Mouse (Mus musculus) hindbrain, embryonic 14.5 days (tissue): ENCODE data around the gene Arid3a. TPM values are rescaled to one million over a fixed set of nuclear protein-coding genes. Genes with fewer than 3 reads are reported as not detected.
"Not testable (repeated sequence)": the region's sequence is repeated elsewhere in the genome, so short reads cannot be mapped to it uniquely, and the experiment has no call there.

Source experiments
- ATAC-seq: fragments of 200-750 bp; cut with Nextera tagmentation; 2 replicates; pipeline ENCODE4 v1.8.0; 2017; ENCODE audit warnings: moderate number of reproducible peaks, mild to moderate bottlenecking, moderate TSS enrichment, moderate library complexity; ENCODE audit not compliant: low FRiP score
- DNase-seq: peaks from one replicate; pipeline ENCODE4 v3.0.0-alpha.2; 2015; ENCODE audit warnings: low spot score
- H3K27ac ChIP-seq: fragments of 300-500 bp; sonication (generic); 2 replicates; pipeline ENCODE4 v1.5.1; 2014; ENCODE audit warnings: mild to moderate bottlenecking, moderate library complexity
- H3K27me3 ChIP-seq: fragments of 300-500 bp; sonication (generic); 2 replicates; pipeline ENCODE4 v1.6.1; 2014; ENCODE audit warnings: mild to moderate bottlenecking, low read length, mixed read lengths; ENCODE audit not compliant: control insufficient read depth, insufficient read depth
- H3K36me3 ChIP-seq: fragments of 300-500 bp; sonication (generic); replicated peaks from 2 replicates; pipeline ENCODE4 v1.6.1; 2014; ENCODE audit not compliant: control insufficient read depth, insufficient read depth
- H3K4me1 ChIP-seq: fragments of 300-500 bp; sonication (generic); replicated peaks from 2 replicates; pipeline ENCODE4 v1.6.1; 2014; ENCODE audit warnings: antibody characterized with exemption, low read length, mixed read lengths; ENCODE audit not compliant: control insufficient read depth, insufficient read depth
- H3K4me2 ChIP-seq: fragments of 300-500 bp; sonication (generic); replicated peaks from 2 replicates; pipeline ENCODE4 v1.6.1; 2014; ENCODE audit warnings: mild to moderate bottlenecking, moderate library complexity
- H3K4me3 ChIP-seq: fragments of 300-500 bp; sonication (generic); replicated peaks from 2 replicates; pipeline ENCODE4 v1.5.1; 2014; ENCODE audit warnings: mild to moderate bottlenecking, low read length
- H3K9ac ChIP-seq: fragments of 300-500 bp; sonication (generic); 2 replicates; pipeline ENCODE4 v1.6.1; 2014
- H3K9me3 ChIP-seq: fragments of 300-500 bp; sonication (generic); 2 replicates; pipeline ENCODE4 v1.6.1; 2016; ENCODE audit warnings: low read length; ENCODE audit not compliant: control insufficient read depth
- WGBS: fragments of 180-500 bp; shearing (Covaris S2); extraction: QIAGEN DNeasy Blood & Tissue Kit; methylation state at CpG from one replicate; pipeline ENCODE4 v1.1.7; 2014; 5-methylcytosine and 5-hydroxymethylcytosine counted together
- polyA plus RNA-seq: library from polyadenylated mRNA; unstranded; fragments of >200 nt; fragmentation: Nextera tagmentation; extraction: Ambion mirVana; gene quantifications from 2 replicates; pipeline ENCODE4 v1.2.1, GENCODE M21; 2014

Arid3a gene
- polyA plus RNA-seq, 1 experiment from 2014 or later: 3.4 TPM

DNA sequence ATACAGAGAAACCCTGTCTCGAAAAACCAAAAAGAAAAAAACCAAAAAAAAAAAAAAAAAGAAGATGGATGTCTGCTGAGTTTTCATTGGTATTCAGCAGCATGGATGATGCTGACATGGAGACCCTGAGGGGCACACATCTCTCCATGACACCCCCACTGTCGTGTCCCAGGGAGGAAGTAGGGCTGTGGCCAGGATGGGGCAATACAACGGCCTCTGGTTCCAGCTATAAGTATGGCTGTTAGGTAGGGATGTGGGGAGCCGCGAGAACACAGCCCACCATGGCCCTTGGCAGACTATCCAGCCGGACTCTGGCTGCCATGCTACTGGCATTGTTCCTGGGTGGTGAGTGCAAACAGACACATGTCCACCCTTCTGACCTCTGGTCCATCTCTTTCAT, 40.8 kb upstream of the Arid3a start, which contains the start of gene Elane:
Gene Elane (plus strand): TSS at position 194 of the 400 bp plus-strand sequence.
- H3K9ac ChIP-seq: no peak within 1 kb of the TSS
- no peak within 1 kb of the TSS for H3K4me2 ChIP-seq
- no peak within 1 kb of the TSS for H3K27ac ChIP-seq
- DNase-seq (no peak), ATAC-seq (no peak)
- peaks cover 5% of the 10 kb centered on the region; the same call in 1 of the 2 replicates for H3K4me1 ChIP-seq
- H3K27me3 ChIP-seq: peaks cover 16% of the 10 kb centered on the region; the same call in 1 of the 2 replicates
- whole genome bisulfite sequencing: 78% methylated on average over 6 of the region's 6 CpGs
- H3K9me3 ChIP-seq: no peaks in the 10 kb centered on the region
- H3K4me3 ChIP-seq: no peak within 1 kb of the TSS
- no peaks in the 10 kb centered on the region for H3K36me3 ChIP-seq

DNA sequence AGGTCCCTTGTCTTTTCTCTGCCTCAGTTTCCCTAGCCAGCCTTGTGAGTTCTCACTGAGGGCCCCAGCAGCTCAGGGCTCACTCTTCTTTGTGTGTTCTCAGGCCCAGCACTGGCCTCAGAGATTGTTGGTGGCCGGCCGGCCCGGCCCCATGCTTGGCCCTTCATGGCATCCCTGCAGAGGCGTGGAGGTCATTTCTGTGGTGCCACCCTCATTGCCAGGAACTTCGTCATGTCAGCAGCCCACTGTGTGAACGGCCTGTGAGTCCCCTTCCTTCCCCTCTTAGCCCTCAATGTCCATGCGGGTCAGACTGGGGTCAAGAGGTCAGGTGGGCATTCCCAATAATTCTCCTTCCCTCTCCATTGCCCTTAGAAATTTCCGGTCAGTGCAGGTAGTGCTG, 40.2 kb upstream of the Arid3a start:
- WGBS: 81% methylated on average over 8 of the region's 8 CpGs
- Histone ChIP-seq H3K9ac (no peak overlapping the region), H3K36me3 (no peaks in the 10 kb centered on the region), H3K27me3 (peaks cover 15% of the 10 kb centered on the region; the same call in 1 of the 2 replicates), H3K9me3 (no peaks in the 10 kb centered on the region), H3K4me1 (peaks cover 5% of the 10 kb centered on the region; the same call in 1 of the 2 replicates), H3K4me3 (no peak overlapping the region), H3K27ac (no peak overlapping the region), H3K4me2 (no peak overlapping the region)
- DNase-seq (no peak), ATAC-seq (no peak)

DNA sequence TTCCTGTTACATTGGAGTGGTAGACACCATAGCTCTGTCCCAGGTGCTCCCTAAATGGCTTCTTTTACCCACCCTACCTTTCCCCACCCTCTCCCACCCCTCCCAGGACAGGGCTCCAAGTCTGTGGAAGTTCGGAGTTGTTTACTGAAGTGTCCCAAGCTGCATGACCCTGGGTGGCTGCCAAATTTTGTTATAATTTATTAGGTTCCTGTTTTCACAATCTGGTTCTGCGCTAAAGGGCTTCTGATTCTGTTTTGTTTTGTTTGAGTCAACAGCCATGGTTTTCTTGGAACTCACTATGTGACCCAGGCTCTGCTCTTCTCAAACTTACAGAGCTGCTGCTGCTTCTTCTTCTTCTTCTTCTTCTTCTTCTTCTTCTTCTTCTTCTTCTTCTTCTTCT, 37.5 kb upstream of the Arid3a start:
- no peak overlapping the region for H3K4me2 ChIP-seq
- no peak for ATAC-seq

DNA sequence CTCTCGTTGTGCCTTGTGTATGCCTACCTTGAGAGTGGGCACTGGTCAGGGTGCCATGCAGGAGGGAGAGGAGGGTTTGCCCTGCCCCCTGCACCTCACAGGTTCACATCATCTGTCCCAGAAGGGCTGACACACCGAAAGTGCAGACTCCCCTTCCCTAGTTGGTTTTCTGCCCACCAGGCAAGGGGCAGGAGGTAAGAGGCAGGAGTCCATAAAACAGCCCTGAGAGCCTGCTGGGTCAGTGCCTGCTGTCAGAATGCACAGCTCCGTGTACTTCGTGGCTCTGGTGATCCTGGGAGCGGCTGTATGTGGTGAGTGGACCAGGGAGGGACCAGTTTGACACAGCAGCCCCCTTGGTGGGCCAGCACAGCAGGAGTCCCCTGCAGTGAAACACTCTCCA, 36.2 kb upstream of the Arid3a start, which contains the start of gene Cfd:
Gene Cfd (plus strand): TSS at position 184 of the 400 bp plus-strand sequence.
- Histone ChIP-seq H3K9me3 (no peaks in the 10 kb centered on the region), H3K4me1 (no peaks in the 10 kb centered on the region), H3K4me3 (no peak within 1 kb of the TSS), H3K9ac (no peak within 1 kb of the TSS), H3K4me2 (no peak within 1 kb of the TSS), H3K36me3 (peaks cover 14% of the 10 kb centered on the region), H3K27ac (no peak within 1 kb of the TSS), H3K27me3 (no peaks in the 10 kb centered on the region)
- no peak for DNase-seq
- 35% methylated on average over 5 of the region's 5 CpGs for WGBS
- no peak for ATAC-seq

More for the DNA sequence above, 37.5 kb upstream of the Arid3a start:
- 91% methylated on average over 2 of the region's 2 CpGs for WGBS
- H3K27ac ChIP-seq: no peak overlapping the region
- H3K36me3 ChIP-seq: peaks cover 6% of the 10 kb centered on the region; the same call in 1 of the 2 replicates
- no peaks in the 10 kb centered on the region for H3K27me3 ChIP-seq
- no peaks in the 10 kb centered on the region for H3K4me1 ChIP-seq
- H3K9me3 ChIP-seq: no peaks in the 10 kb centered on the region
- no peak overlapping the region for H3K9ac ChIP-seq
- no peak for DNase-seq
- no peak overlapping the region for H3K4me3 ChIP-seq

DNA sequence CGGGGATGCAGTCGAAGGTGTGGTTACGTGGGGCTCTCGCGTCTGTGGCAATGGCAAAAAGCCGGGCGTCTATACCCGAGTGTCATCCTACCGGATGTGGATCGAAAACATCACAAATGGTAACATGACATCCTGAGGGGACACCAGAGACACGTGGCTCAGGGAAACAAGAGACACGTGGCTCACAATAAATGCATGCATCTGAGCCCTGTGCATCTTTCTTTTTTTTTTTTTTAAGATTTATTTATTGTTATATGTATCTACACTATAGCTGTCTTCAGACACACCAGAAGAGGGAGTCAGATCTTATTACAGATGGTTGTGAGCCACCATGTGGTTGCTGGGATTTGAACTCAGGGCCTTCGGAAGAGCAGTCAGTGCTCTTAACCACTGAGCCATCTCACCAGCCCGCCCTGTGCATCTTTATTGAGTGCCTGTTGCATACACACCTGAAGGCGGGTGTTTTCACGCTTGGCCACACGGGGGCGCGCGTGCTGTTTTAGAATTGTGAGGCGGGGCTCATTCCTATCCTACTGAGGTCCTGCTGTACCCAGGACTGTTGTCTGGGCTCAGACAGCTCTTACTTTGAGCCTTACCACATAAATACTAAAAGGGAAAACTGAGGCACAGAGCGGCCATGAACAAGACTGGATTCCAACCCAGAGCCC, 34.3 kb upstream of the Arid3a start:
- 46% methylated on average over 22 of the region's 22 CpGs for WGBS
- DNase-seq (peak; percentile 79), ATAC-seq (peak; percentile 21; the same call in 1 of the 2 replicates)
- not testable (repeated sequence) for H3K4me1 ChIP-seq, H3K9ac ChIP-seq, H3K4me3 ChIP-seq, H3K27ac ChIP-seq, H3K4me2 ChIP-seq, H3K27me3 ChIP-seq, H3K9me3 ChIP-seq
- peaks cover 31% of the 10 kb centered on the region for H3K36me3 ChIP-seq

DNA sequence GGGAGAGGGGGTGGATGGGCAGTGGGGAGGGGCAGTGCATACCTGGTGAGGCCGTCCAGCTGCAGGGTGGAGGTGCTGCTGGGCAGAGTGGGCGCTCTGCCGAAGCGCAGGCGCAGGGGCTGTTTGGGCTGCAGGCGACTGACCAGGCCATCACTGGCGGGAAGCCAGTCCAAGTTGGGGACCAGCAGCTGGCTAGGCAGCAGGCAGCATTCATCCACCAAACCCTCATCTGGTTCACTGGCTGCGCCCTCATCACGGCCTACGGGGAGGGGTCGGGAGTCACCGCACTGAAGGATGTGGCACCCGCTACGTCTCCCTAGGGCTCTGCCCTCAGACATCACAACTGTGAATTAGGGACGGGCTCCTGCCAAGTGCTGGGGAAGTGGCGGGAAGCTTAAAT, 30.5 kb upstream of the Arid3a start:
- Histone ChIP-seq H3K4me3 (no peak overlapping the region), H3K27ac (no peak overlapping the region), H3K9ac (no peak overlapping the region), H3K4me1 (peaks cover 6% of the 10 kb centered on the region; the same call in 1 of the 2 replicates), H3K27me3 (no peaks in the 10 kb centered on the region), H3K9me3 (no peaks in the 10 kb centered on the region), H3K36me3 (peaks cover 54% of the 10 kb centered on the region), H3K4me2 (no peak overlapping the region)
- DNase-seq: no peak
- no peak for ATAC-seq
- WGBS: 89% methylated on average over 16 of the region's 16 CpGs

DNA sequence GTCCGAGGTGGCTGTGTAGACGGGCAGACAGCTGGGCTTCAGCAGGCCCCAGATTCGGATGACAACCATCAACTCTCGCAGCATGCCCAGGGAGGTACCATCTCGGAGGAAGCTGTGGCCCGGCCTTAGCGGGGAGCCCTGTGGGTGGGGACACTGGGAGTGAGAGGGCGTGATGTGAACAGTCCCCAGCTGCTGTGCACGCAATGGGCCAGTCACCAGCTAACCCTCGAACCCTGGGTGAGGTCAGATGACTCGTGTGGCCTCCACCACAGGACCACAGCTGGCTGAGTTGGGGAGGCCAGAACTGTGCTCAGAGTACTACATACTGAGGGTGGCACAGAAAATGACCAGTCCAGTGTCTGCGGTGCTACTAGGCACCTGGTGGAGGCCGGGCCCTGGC, 30.0 kb upstream of the Arid3a start:
- H3K9ac ChIP-seq: no peak overlapping the region
- H3K27ac ChIP-seq: no peak overlapping the region
- H3K4me1 ChIP-seq: peaks cover 8% of the 10 kb centered on the region; the same call in 1 of the 2 replicates
- no peak overlapping the region for H3K4me3 ChIP-seq
- H3K27me3 ChIP-seq: no peaks in the 10 kb centered on the region
- ATAC-seq: no peak
- peaks cover 59% of the 10 kb centered on the region for H3K36me3 ChIP-seq
- no peaks in the 10 kb centered on the region for H3K9me3 ChIP-seq
- WGBS: 89% methylated on average over 13 of the region's 13 CpGs
- H3K4me2 ChIP-seq: no peak overlapping the region
- DNase-seq: no peak

DNA sequence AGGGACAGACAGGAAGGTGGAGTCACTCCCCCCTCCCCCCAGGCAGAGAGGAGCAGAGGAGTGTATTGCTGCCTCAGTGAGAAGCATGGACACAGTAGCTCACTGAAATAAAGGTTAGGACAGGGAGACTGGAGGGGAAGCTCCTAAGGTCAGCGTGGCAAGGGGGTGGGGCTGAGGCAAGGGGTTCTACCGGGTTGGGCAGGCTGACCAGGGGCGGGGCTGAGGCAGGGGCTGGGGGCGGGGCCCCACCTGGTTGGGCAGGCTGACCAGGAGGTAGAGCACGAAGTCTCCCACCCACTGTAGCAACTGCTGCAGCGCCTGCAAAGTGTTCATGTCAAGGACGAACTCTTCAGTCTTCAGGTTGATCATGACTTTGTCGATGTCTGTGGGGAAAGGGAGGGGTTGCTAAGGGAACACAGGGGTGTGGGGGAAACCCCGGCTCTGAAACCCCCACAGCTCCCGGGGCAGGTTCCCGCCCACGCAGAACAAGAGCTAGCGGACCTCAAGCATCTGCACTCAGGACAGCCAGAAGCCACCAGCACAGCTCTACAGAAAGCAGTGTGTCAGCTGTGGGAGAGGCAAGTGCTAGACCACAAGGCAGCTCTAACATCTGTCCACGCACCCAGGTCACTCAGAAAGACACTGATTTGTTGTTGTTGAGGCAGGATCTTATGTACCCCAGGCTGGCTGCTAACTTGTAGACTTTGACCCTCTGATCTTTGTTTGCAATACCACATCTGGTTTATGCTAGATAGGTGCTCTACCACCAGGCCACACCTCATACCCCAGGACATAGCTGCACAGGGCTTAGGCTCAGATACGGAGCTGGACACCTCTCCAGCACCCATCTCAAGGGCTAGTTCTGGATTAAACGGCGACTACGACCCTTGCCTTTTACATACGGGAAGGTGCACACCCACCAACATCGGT, 29.3 kb upstream of the Arid3a start:
- no peak overlapping the region for H3K27ac ChIP-seq
- H3K9ac ChIP-seq: no peak overlapping the region; the same call in 1 of the 2 replicates
- peaks cover 8% of the 10 kb centered on the region; the same call in 1 of the 2 replicates for H3K4me1 ChIP-seq
- WGBS: 56% methylated on average over 20 of the region's 20 CpGs
- H3K9me3 ChIP-seq: no peaks in the 10 kb centered on the region
- DNase-seq (no peak), ATAC-seq (no peak)
- H3K4me2 ChIP-seq: no peak overlapping the region
- H3K4me3 ChIP-seq: no peak overlapping the region
- H3K27me3 ChIP-seq: no peaks in the 10 kb centered on the region
- peaks cover 65% of the 10 kb centered on the region for H3K36me3 ChIP-seq

DNA sequence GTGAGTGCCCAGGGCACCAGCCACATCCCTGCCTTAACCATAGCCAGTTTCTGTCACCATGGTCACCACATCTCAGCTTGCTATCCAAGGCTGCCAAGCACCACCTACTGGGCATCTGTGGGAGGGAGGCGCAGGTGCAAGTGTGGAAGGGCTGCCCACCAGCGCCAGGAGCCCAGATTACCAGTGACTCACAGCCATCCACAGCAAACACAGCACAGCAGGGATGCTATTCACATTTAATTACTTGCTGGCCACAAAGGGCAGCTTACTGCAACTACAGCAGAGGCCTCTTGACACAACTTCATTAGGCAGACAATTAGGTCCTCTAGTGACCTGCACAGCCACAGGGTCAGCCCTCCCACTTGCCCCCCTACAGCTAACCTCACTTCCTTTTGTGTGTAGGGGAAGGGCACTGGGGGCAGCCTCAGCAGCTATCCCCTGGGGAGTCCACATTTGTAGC, 25.9 kb upstream of the Arid3a start:
- Histone ChIP-seq H3K27me3 (no peaks in the 10 kb centered on the region), H3K4me2 (no peak overlapping the region), H3K9ac (0 out of 2 replicates have a peak overlapping the region, but pooled peaks have one; percentile 8), H3K9me3 (no peaks in the 10 kb centered on the region), H3K4me1 (peaks cover 8% of the 10 kb centered on the region; the same call in 1 of the 2 replicates), H3K4me3 (no peak overlapping the region), H3K36me3 (peaks cover 80% of the 10 kb centered on the region), H3K27ac (peak overlapping the region; percentile 20; the same call in 1 of the 2 replicates)
- WGBS: 16% methylated on average over 2 of the region's 2 CpGs
- DNase-seq (no peak), ATAC-seq (peak; percentile 59)
